Mouse (Mus musculus): ENCODE measurements around the gene Ptrh2. TPM values are rescaled to one million over a fixed set of nuclear protein-coding genes. Genes with fewer than 3 reads are reported as not detected.

The Ptrh2 gene
- polyA plus RNA-seq, 1 experiment: 6.0 TPM

GRCm38 (mm10) chr11:86682861-86683260 lies 924 bp upstream of the Ptrh2 start:
- DNase-seq: no peak

GRCm38 (mm10) chr11:86684126-86685012 lies 584 bp downstream of the Ptrh2 start:
- peak overlapping the region; percentile 17 for H3K27ac ChIP-seq (ENCODE audit: insufficient read depth, low read depth, low read length)
- no peak for DNase-seq
- H3K4me3 ChIP-seq (ENCODE audit: insufficient read depth, low read depth, low read length): peak overlapping the region; percentile 98
- no peaks in the 10 kb centered on the region for H3K27me3 ChIP-seq (replicated peaks; ENCODE audit: control insufficient read depth, insufficient read depth, low read length)
- H3K4me1 ChIP-seq (ENCODE audit: control insufficient read depth, insufficient read depth, low read length): peaks cover under 1% of the 10 kb centered on the region; the same call in 1 of the 2 replicates
- no peak for TF ChIP-seq POLR2A (IDR thresholded peaks at IDR 0.05; ENCODE audit: low read depth, low read length)
- TF ChIP-seq CTCF (conservative IDR thresholded peaks at IDR 0.05; ENCODE audit: insufficient read depth, insufficient read length, low read depth, low read length): no peak
- no peaks in the 10 kb centered on the region for H3K36me3 ChIP-seq (ENCODE audit: control insufficient read depth, insufficient read depth, low read length)
- WGBS: 4% methylated on average over 20 of the region's 20 CpGs

More at GRCm38 (mm10) chr11:86682861-86683260, 924 bp upstream of the Ptrh2 start:
- Histone ChIP-seq H3K4me3 (ENCODE audit: insufficient read depth, low read depth, low read length) (peak overlapping the region; percentile 98), H3K27ac (ENCODE audit: insufficient read depth, low read depth, low read length) (no peak overlapping the region), H3K4me1 (ENCODE audit: control insufficient read depth, insufficient read depth, low read length) (peaks cover 6% of the 10 kb centered on the region), H3K36me3 (ENCODE audit: control insufficient read depth, insufficient read depth, low read length) (no peaks in the 10 kb centered on the region), H3K27me3 (replicated peaks; ENCODE audit: control insufficient read depth, insufficient read depth, low read length) (no peaks in the 10 kb centered on the region)
- 20% methylated on average over 7 of the region's 7 CpGs for WGBS
- no peak for TF ChIP-seq POLR2A (IDR thresholded peaks at IDR 0.05; ENCODE audit: low read depth, low read length)
- TF ChIP-seq CTCF (conservative IDR thresholded peaks at IDR 0.05; ENCODE audit: insufficient read depth, insufficient read length, low read depth, low read length): no peak

- no peak for DNase-seq
- Histone ChIP-seq H3K36me3 (ENCODE audit: control insufficient read depth, insufficient read depth, low read length) (no peaks in the 10 kb centered on the region; the same call in 1 of the 2 replicates), H3K4me1 (ENCODE audit: control insufficient read depth, insufficient read depth, low read length) (peaks cover 3% of the 10 kb centered on the region; the same call in 1 of the 2 replicates), H3K27ac (ENCODE audit: insufficient read depth, low read depth, low read length) (no peak overlapping the region), H3K4me3 (ENCODE audit: insufficient read depth, low read depth, low read length) (no peak overlapping the region), H3K27me3 (replicated peaks; ENCODE audit: control insufficient read depth, insufficient read depth, low read length) (no peaks in the 10 kb centered on the region)
- WGBS: 85% methylated on average over 1 of the region's 1 CpGs
- TF ChIP-seq CTCF (conservative IDR thresholded peaks at IDR 0.05; ENCODE audit: insufficient read depth, insufficient read length, low read depth, low read length) (no peak), POLR2A (IDR thresholded peaks at IDR 0.05; ENCODE audit: low read depth, low read length) (no peak)
Measured at GRCm38 (mm10) chr11:86685366-86685765, 1.6 kb downstream of the Ptrh2 start.

GRCm38 (mm10) chr11:86690383-86690782 lies 6.6 kb downstream of the Ptrh2 start:
- Histone ChIP-seq H3K27me3 (replicated peaks; ENCODE audit: control insufficient read depth, insufficient read depth, low read length) (no peaks in the 10 kb centered on the region), H3K36me3 (ENCODE audit: control insufficient read depth, insufficient read depth, low read length) (peaks cover 5% of the 10 kb centered on the region), H3K27ac (ENCODE audit: insufficient read depth, low read depth, low read length) (peak overlapping the region; percentile 50; the same call in 1 of the 2 replicates), H3K4me1 (ENCODE audit: control insufficient read depth, insufficient read depth, low read length) (peaks cover 8% of the 10 kb centered on the region; the same call in 1 of the 2 replicates), H3K4me3 (ENCODE audit: insufficient read depth, low read depth, low read length) (no peak overlapping the region)
- WGBS: 64% methylated on average over 3 of the region's 3 CpGs
- TF ChIP-seq POLR2A (IDR thresholded peaks at IDR 0.05; ENCODE audit: low read depth, low read length) (no peak), CTCF (conservative IDR thresholded peaks at IDR 0.05; ENCODE audit: insufficient read depth, insufficient read length, low read depth, low read length) (no peak)
- DNase-seq: no peak

- Histone ChIP-seq H3K4me3 (ENCODE audit: insufficient read depth, low read depth, low read length) (no peak overlapping the region), H3K27me3 (replicated peaks; ENCODE audit: control insufficient read depth, insufficient read depth, low read length) (no peaks in the 10 kb centered on the region), H3K27ac (ENCODE audit: insufficient read depth, low read depth, low read length) (peak overlapping the region; percentile 31; the same call in 1 of the 2 replicates), H3K36me3 (ENCODE audit: control insufficient read depth, insufficient read depth, low read length) (peaks cover 5% of the 10 kb centered on the region), H3K4me1 (ENCODE audit: control insufficient read depth, insufficient read depth, low read length) (peaks cover 8% of the 10 kb centered on the region; the same call in 1 of the 2 replicates)
- WGBS: 47% methylated on average over 3 of the region's 3 CpGs
- TF ChIP-seq POLR2A (IDR thresholded peaks at IDR 0.05; ENCODE audit: low read depth, low read length): no peak
- TF ChIP-seq CTCF (conservative IDR thresholded peaks at IDR 0.05; ENCODE audit: insufficient read depth, insufficient read length, low read depth, low read length): no peak
- DNase-seq: no peak
Measured at GRCm38 (mm10) chr11:86691482-86691881, 7.7 kb downstream of the Ptrh2 start.

- Histone ChIP-seq H3K36me3 (ENCODE audit: control insufficient read depth, insufficient read depth, low read length) (peaks cover 6% of the 10 kb centered on the region), H3K4me1 (ENCODE audit: control insufficient read depth, insufficient read depth, low read length) (peaks cover 8% of the 10 kb centered on the region; the same call in 1 of the 2 replicates), H3K27me3 (replicated peaks; ENCODE audit: control insufficient read depth, insufficient read depth, low read length) (no peaks in the 10 kb centered on the region), H3K27ac (ENCODE audit: insufficient read depth, low read depth, low read length) (peak overlapping the region; percentile 31; the same call in 1 of the 2 replicates), H3K4me3 (ENCODE audit: insufficient read depth, low read depth, low read length) (no peak overlapping the region)
- 74% methylated on average over 2 of the region's 2 CpGs for WGBS
- DNase-seq: no peak
- TF ChIP-seq POLR2A (IDR thresholded peaks at IDR 0.05; ENCODE audit: low read depth, low read length): no peak
- 0 out of 2 replicates have a peak, but pooled peaks have one; percentile 2 for TF ChIP-seq CTCF (conservative IDR thresholded peaks at IDR 0.05; ENCODE audit: insufficient read depth, insufficient read length, low read depth, low read length)
Measured at GRCm38 (mm10) chr11:86691956-86692355, 8.2 kb downstream of the Ptrh2 start.

- peaks cover 6% of the 10 kb centered on the region for H3K36me3 ChIP-seq (ENCODE audit: control insufficient read depth, insufficient read depth, low read length)
- H3K4me3 ChIP-seq (ENCODE audit: insufficient read depth, low read depth, low read length): no peak overlapping the region
- H3K27ac ChIP-seq (ENCODE audit: insufficient read depth, low read depth, low read length): no peak overlapping the region
- WGBS: 62% methylated on average over 2 of the region's 2 CpGs
- no peak for TF ChIP-seq POLR2A (IDR thresholded peaks at IDR 0.05; ENCODE audit: low read depth, low read length)
- no peak for TF ChIP-seq CTCF (conservative IDR thresholded peaks at IDR 0.05; ENCODE audit: insufficient read depth, insufficient read length, low read depth, low read length)
- no peak for DNase-seq
- peaks cover 8% of the 10 kb centered on the region; the same call in 1 of the 2 replicates for H3K4me1 ChIP-seq (ENCODE audit: control insufficient read depth, insufficient read depth, low read length)
- no peaks in the 10 kb centered on the region for H3K27me3 ChIP-seq (replicated peaks; ENCODE audit: control insufficient read depth, insufficient read depth, low read length)
Measured at GRCm38 (mm10) chr11:86692546-86692945, 8.8 kb downstream of the Ptrh2 start.

Data from kidney, adult 2 months (tissue).